Mouse (Mus musculus) left cerebral cortex, adult 6 months (tissue): ENCODE data around the gene Tmem126a. TPM values are rescaled to one million over a fixed set of nuclear protein-coding genes. Genes with fewer than 3 reads are reported as not detected.

Experiments
- long read RNA-seq, 2 experiments: library from polyadenylated mRNA; unstranded; transcript quantifications; one replicate each; pipeline ENCODE4 v2.0.0; 2019 to 2020
- polyA plus RNA-seq: library from polyadenylated mRNA; unstranded; fragments of <200 nt; fragmentation: Nextera tagmentation; gene quantifications from 2 replicates; pipeline ENCODE4 v1.2.3, GENCODE M21; 2021

Gene Tmem126a
- polyA plus RNA-seq: 69.5 and 82.8 TPM in 2 replicates
- long read RNA-seq, experiment 1, transcript Tmem126a-201 (5 exons, 799 nt): major isoform, 11 of 24 reads
- long read RNA-seq, experiment 1, partial matches to known transcripts: 3 of 24 reads
- long read RNA-seq, experiment 1, other reads (novel, unspliced or antisense): 5 of 24 reads
- long read RNA-seq, experiment 2, transcript Tmem126a-201 (5 exons, 799 nt): major isoform, 38 of 49 reads
- long read RNA-seq, experiment 2, partial matches to known transcripts: 2 of 49 reads
- long read RNA-seq, experiment 2, other reads (novel, unspliced or antisense): 4 of 49 reads

DNA sequence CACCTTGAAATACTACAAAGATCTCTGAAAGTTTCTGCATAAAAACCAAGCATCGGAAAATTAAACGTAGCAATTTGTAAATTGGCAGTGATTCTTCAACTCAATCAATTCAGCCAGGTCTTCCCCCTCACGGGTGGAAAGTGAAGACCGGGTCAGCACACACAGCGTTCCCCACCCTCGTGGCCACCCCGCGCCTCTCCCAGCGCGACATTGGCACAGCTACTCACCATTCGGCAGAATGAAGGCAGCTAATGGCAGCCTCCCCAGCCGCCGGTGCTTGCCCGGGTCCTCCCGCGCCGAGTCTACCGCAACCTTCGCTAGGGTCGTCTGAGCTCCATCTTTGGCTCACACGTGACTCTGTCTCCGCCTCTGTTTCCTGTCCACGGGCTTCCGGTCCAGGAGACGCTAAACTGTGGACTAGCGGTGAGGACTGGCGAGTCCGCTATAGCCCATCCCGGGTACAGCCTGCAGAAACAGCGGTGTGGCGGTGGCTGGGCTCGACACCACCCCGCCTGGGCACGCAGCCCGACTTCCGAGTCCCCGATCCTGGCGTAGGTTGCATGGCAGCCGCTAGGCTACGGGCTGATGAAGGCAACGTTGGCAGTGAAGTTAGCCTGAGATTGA, at the start of gene Tmem126a:
Tmem126a (minus strand) TSS at position 385 of the 624 bp plus-strand sequence.

GRCm38 (mm10) chr7:90476313-90477245, 19.6 kb upstream of the Tmem126a start, which contains the start of gene Dlg2:
Gene Dlg2 (plus strand): TSS chr7:90476672.

GRCm38 (mm10) chr7:90475793-90476312, 18.8 kb upstream of the Tmem126a start, which contains the start of gene Tmem126b:
Gene Tmem126b (minus strand): TSS chr7:90476001.

GRCm38 (mm10) chr7:90442518-90443080, 14.4 kb downstream of the Tmem126a start, which contains the start of gene Crebzf:
Gene Crebzf (plus strand): TSS chr7:90442729.

GRCm38 (mm10) chr7:90426020-90427001, 30.7 kb downstream of the Tmem126a start, which contains the start of gene Ccdc89:
Gene Ccdc89 (plus strand): TSS chr7:90426577.

Other genes with a start within 250 kb of the Tmem126a start
- gene Ccdc83, start 191.5 kb downstream of the Tmem126a start, polyA plus RNA-seq: not detected in 2 replicates
- gene Sytl2, start 155.0 kb downstream of the Tmem126a start, polyA plus RNA-seq: 31.6 and 36.8 TPM in 2 replicates
- 0.31 and 0.79 TPM in 2 replicates for gene Ccdc89, start 30.7 kb downstream of the Tmem126a start, polyA plus RNA-seq
- gene Crebzf, start 14.5 kb downstream of the Tmem126a start, polyA plus RNA-seq: 8.3 and 10.0 TPM in 2 replicates
- 29.9 and 34.5 TPM in 2 replicates for gene Tmem126b, start 18.8 kb upstream of the Tmem126a start, polyA plus RNA-seq
- gene Dlg2, start 19.4 kb upstream of the Tmem126a start, polyA plus RNA-seq: 85.1 and 88.6 TPM in 2 replicates